ENCODE assay signal across 7 mouse cellular contexts in genomic region chr7:4795767-4796433, GRCm38 (mm10). TPM values are rescaled to one million over a fixed set of nuclear protein-coding genes. Genes with fewer than 3 reads are reported as not detected.
DNase-seq lines count a peak whose midpoint lies in the region; ATAC-seq and TF ChIP-seq lines count a peak whose summit lies in the region.

No protein-coding gene starts in this region.

- DNase-seq in layer of hippocampus, adult 9-11 months = peak; percentile 31
- no peak for DNase-seq in layer of hippocampus, adult 8-10 months (ENCODE audit: low spot score in 2 of 2)
- no peak for DNase-seq in CH12.LX (ENCODE audit: extremely low read depth)
- DNase-seq in ZHBTc4 (ENCODE audit: low read depth, low spot score) = peak; percentile 80
- peak; percentile 44 for DNase-seq in lung, postnatal 10 days
- DNase-seq in right cerebral cortex, postnatal 36 days (ENCODE audit: low spot score in 2 of 2) = no peak

- in situ Hi-C loops in CH12.LX (cut with MboI; ENCODE audit: low pct_ligation_motif_present, low pct_unique_long_range_greater_than_20kb, low sequenced_read_pairs) = no loop called here

- H3K9me3 ChIP-seq in CH12.LX (replicated peaks; ENCODE audit: low read length) = no peaks in the 10 kb centered on the region
- H3K9me3 ChIP-seq in heart, embryonic 12.5 days (replicated peaks) = no peaks in the 10 kb centered on the region

- peaks cover 5 to 26% of the 10 kb centered on the region in 2 experiments; a peak in 2 of 4 replicates for H3K4me1 ChIP-seq in CH12.LX (ENCODE audit: control insufficient read depth in 1 of 2, insufficient read depth in 2 of 2)
- H3K4me1 ChIP-seq in heart, embryonic 12.5 days (replicated peaks) = peaks cover 13% of the 10 kb centered on the region

- no peak overlapping the region for H3K4me2 ChIP-seq in CH12.LX (ENCODE audit: insufficient read depth, low read depth, poor library complexity, severe bottlenecking)
- H3K4me2 ChIP-seq in heart, embryonic 12.5 days = no peak overlapping the region

- peak; percentile 24 for TF ChIP-seq RAD21 in CH12.LX (IDR thresholded peaks at IDR 0.05; ENCODE audit: low read depth, low read length)

- WGBS in heart, embryonic 12.5 days = 75% methylated on average over 7 of the region's 7 CpGs

- no peak overlapping the region for H3K4me3 ChIP-seq in CH12.LX (replicated peaks in 1 of 3; ENCODE audit: low read depth in 2 of 3, low read length in 2 of 3, poor library complexity in 1 of 3)
- no peak overlapping the region for H3K4me3 ChIP-seq in heart, embryonic 12.5 days

- H3K79me2 ChIP-seq in CH12.LX (replicated peaks; ENCODE audit: control insufficient read depth, extremely low read depth, insufficient read depth, poor library complexity, severe bottlenecking) = peaks cover 24% of the 10 kb centered on the region

- H3K36me3 ChIP-seq in CH12.LX (replicated peaks in 1 of 2; ENCODE audit: control insufficient read depth in 1 of 2, insufficient read depth in 1 of 2, low read length in 1 of 2) = peaks cover 39 to 55% of the 10 kb centered on the region in 2 experiments
- H3K36me3 ChIP-seq in heart, embryonic 12.5 days = peaks cover 43% of the 10 kb centered on the region

- no peaks in the 10 kb centered on the region for H3K27me3 ChIP-seq in CH12.LX (replicated peaks)
- H3K27me3 ChIP-seq in heart, embryonic 12.5 days (replicated peaks) = no peaks in the 10 kb centered on the region

- no peak overlapping the region for H3K27ac ChIP-seq in CH12.LX (ENCODE audit: insufficient read depth, low read depth)
- H3K27ac ChIP-seq in heart, embryonic 12.5 days (ENCODE audit: poor library complexity, severe bottlenecking) = no peak overlapping the region

- no peak for ATAC-seq in heart, embryonic 12.5 days (ENCODE audit: insufficient number of reproducible peaks, low FRiP score)

- dilution Hi-C loops in CH12.LX (cut with MboI; ENCODE audit: extremely low pct_ligation_motif_present, extremely low pct_unique_long_range_greater_than_20kb, low sequenced_read_pairs) = no loop called here

- peak; percentile 49 to 58 for TF ChIP-seq CTCF in CH12.LX (conservative IDR thresholded peaks at IDR 0.05 in 1 of 2, IDR thresholded peaks at IDR 0.05 in 1 of 2; ENCODE audit: low read depth in 2 of 2, low read length in 2 of 2)

- no peak overlapping the region for H3K9ac ChIP-seq in CH12.LX (ENCODE audit: insufficient read depth, low read depth)
- H3K9ac ChIP-seq in heart, embryonic 12.5 days = 0 out of 2 replicates have a peak overlapping the region, but pooled peaks have one; percentile 30

- peak; percentile 61; the same call in 1 of the 2 replicates for TF ChIP-seq POLR2A in CH12.LX (IDR thresholded peaks at IDR 0.05; ENCODE audit: low read depth, low read length)

- no peak for TF ChIP-seq EP300 in CH12.LX (IDR thresholded peaks at IDR 0.05; ENCODE audit: low read length)

TF ChIP-seq in CH12.LX, 34 proteins besides CTCF, POLR2A, EP300 and RAD21:
- 0 out of 2 replicates have a peak, but pooled peaks have one; percentile 14 for TF ChIP-seq IRF4 (IDR thresholded peaks at IDR 0.05; ENCODE audit: low read depth, low read length)
- TF ChIP-seq MAZ (IDR thresholded peaks at IDR 0.05; ENCODE audit: low read depth, low read length) = 0 out of 2 replicates have a peak, but pooled peaks have one; percentile 42
- TF ChIP-seq ZC3H11A (IDR thresholded peaks at IDR 0.05; ENCODE audit: low read depth, low read length) = no peak
- TF ChIP-seq SMC3 (IDR thresholded peaks at IDR 0.05; ENCODE audit: low read depth, low read length) = peak; percentile 44
- TF ChIP-seq CHD2 (IDR thresholded peaks at IDR 0.05; ENCODE audit: low read length) = 0 out of 2 replicates have a peak, but pooled peaks have one; percentile 13
- TF ChIP-seq RCOR1 (conservative IDR thresholded peaks at IDR 0.05; ENCODE audit: low read depth, low read length) = 0 out of 2 replicates have a peak, but pooled peaks have one; percentile 19
- TF ChIP-seq TBP (conservative IDR thresholded peaks at IDR 0.05; ENCODE audit: low read depth, low read length) = no peak
- TF ChIP-seq ZNF384 (IDR thresholded peaks at IDR 0.05; ENCODE audit: low read depth, low read length) = no peak
- TF ChIP-seq SIN3A (IDR thresholded peaks at IDR 0.05; ENCODE audit: low read length) = no peak
- TF ChIP-seq MAX (IDR thresholded peaks at IDR 0.05; ENCODE audit: low read length) = no peak
- no peak for TF ChIP-seq BHLHE40 (IDR thresholded peaks at IDR 0.05; ENCODE audit: low read depth, low read length)
- no peak for TF ChIP-seq NELFE (IDR thresholded peaks at IDR 0.05; ENCODE audit: low read depth, low read length)
- TF ChIP-seq TCF12 (IDR thresholded peaks at IDR 0.05; ENCODE audit: low read depth, low read length) = 0 out of 2 replicates have a peak, but pooled peaks have one; percentile 10
- TF ChIP-seq GABPA (IDR thresholded peaks at IDR 0.05; ENCODE audit: insufficient replicate concordance, low read depth, low read length) = no peak
- TF ChIP-seq HCFC1 (IDR thresholded peaks at IDR 0.05; ENCODE audit: low read depth, low read length) = no peak
- no peak for TF ChIP-seq PAX5 (IDR thresholded peaks at IDR 0.05; ENCODE audit: low read length)
- no peak for TF ChIP-seq JUND (conservative IDR thresholded peaks at IDR 0.05; ENCODE audit: low read depth, low read length)
- TF ChIP-seq ZMIZ1 (IDR thresholded peaks at IDR 0.05; ENCODE audit: low read depth, low read length) = peak; percentile 22; the same call in 1 of the 2 replicates
- TF ChIP-seq UBTF (IDR thresholded peaks at IDR 0.05; ENCODE audit: low read depth, low read length) = no peak
- TF ChIP-seq ZKSCAN1 (IDR thresholded peaks at IDR 0.05; ENCODE audit: borderline replicate concordance, low read depth, low read length) = no peak
- TF ChIP-seq USF2 (conservative IDR thresholded peaks at IDR 0.05; ENCODE audit: low read depth, low read length) = no peak
- no peak for TF ChIP-seq ELF1 (IDR thresholded peaks at IDR 0.05; ENCODE audit: low read depth, low read length)
- TF ChIP-seq MEF2A (IDR thresholded peaks at IDR 0.05; ENCODE audit: borderline replicate concordance, low read depth, low read length) = 0 out of 2 replicates have a peak, but pooled peaks have one; percentile 12
- no peak for TF ChIP-seq E2F4 (IDR thresholded peaks at IDR 0.05; ENCODE audit: insufficient replicate concordance, low read depth, low read length)
- TF ChIP-seq ETS1 (conservative IDR thresholded peaks at IDR 0.05; ENCODE audit: low read depth, low read length) = no peak
- TF ChIP-seq NRF1 (IDR thresholded peaks at IDR 0.05; ENCODE audit: low read depth, low read length) = no peak
- TF ChIP-seq USF1 (IDR thresholded peaks at IDR 0.05; ENCODE audit: low read depth, low read length) = no peak
- TF ChIP-seq KAT2A (IDR thresholded peaks at IDR 0.05; ENCODE audit: insufficient replicate concordance, low read length) = no peak
- no peak for TF ChIP-seq MAFK (IDR thresholded peaks at IDR 0.05; ENCODE audit: insufficient replicate concordance, low read length)
- peak; percentile 59; the same call in 1 of the 2 replicates for TF ChIP-seq MYC (IDR thresholded peaks at IDR 0.05; ENCODE audit: low read depth, low read length)
- TF ChIP-seq CHD1 (IDR thresholded peaks at IDR 0.05; ENCODE audit: low read depth, low read length) = no peak
- TF ChIP-seq POLR2AphosphoS2 (IDR thresholded peaks at IDR 0.05; ENCODE audit: low read depth, low read length) = peak; percentile 94
- TF ChIP-seq JUN (IDR thresholded peaks at IDR 0.05; ENCODE audit: insufficient read depth, low read depth, low read length) = no peak
- peak; percentile 11; the same call in 1 of the 2 replicates for TF ChIP-seq MXI1 (IDR thresholded peaks at IDR 0.05; ENCODE audit: low read depth, low read length)

RNA-seq across cellular contexts. Expression of gene Rpl28, which starts 3.2 kb away (rescaled TPM):
- total RNA-seq in layer of hippocampus, adult 8-10 months (2022) = 100 to 1,000 TPM; 350 to 553 (median 418) TPM
- total RNA-seq in CH12.LX (2012; rRNA removed) = 2,147 and 2,603 TPM in 2 replicates
- total RNA-seq in CH12.LX (2014; rRNA removed) = 236 and 269 TPM in 2 replicates
- 526 and 605 TPM in 2 replicates for polyA plus RNA-seq in CH12.LX (2012; ENCODE audit: insufficient read length, low read depth)
- 279 and 284 TPM in 2 replicates for polyA plus RNA-seq in heart, embryonic 12.5 days (2016; fragmentation: Nextera tagmentation; extraction: Ambion mirVana)

RNA-seq across cellular contexts. Expression of gene Tmem238, which starts 6.4 kb away (rescaled TPM):
- 1 to 10 TPM; 1.2 to 3.7 (median 2.0) TPM for total RNA-seq in layer of hippocampus, adult 8-10 months (2022)
- total RNA-seq in CH12.LX (2012; rRNA removed) = 12.3 and 17.7 TPM in 2 replicates
- total RNA-seq in CH12.LX (2014; rRNA removed) = 4.3 and 5.5 TPM in 2 replicates
- polyA plus RNA-seq in CH12.LX (2012; ENCODE audit: insufficient read length, low read depth) = 9.8 and 10.7 TPM in 2 replicates
- 4.6 and 4.8 TPM in 2 replicates for polyA plus RNA-seq in heart, embryonic 12.5 days (2016; fragmentation: Nextera tagmentation; extraction: Ambion mirVana)

RNA-seq across cellular contexts. Expression of gene Tmem190, which starts 13.2 kb away (rescaled TPM):
- not detected for total RNA-seq in layer of hippocampus, adult 8-10 months (2022)
- not detected in 2 replicates for total RNA-seq in CH12.LX (2012; rRNA removed)
- not detected in 2 replicates for total RNA-seq in CH12.LX (2014; rRNA removed)
- 0.68 TPM in 1 of 2 replicates, not detected in the other for polyA plus RNA-seq in CH12.LX (2012; ENCODE audit: insufficient read length, low read depth)
- not detected in 2 replicates for polyA plus RNA-seq in heart, embryonic 12.5 days (2016; fragmentation: Nextera tagmentation; extraction: Ambion mirVana)

RNA-seq across cellular contexts. Expression of gene Il11, which starts 13.2 kb away (rescaled TPM):
- under 1 TPM; 0.31 to 0.43 (median 0.37) TPM for total RNA-seq in layer of hippocampus, adult 8-10 months (2022)
- total RNA-seq in CH12.LX (2012; rRNA removed) = 0.17 TPM in 1 of 2 replicates, not detected in the other
- total RNA-seq in CH12.LX (2014; rRNA removed) = not detected in 2 replicates
- polyA plus RNA-seq in CH12.LX (2012; ENCODE audit: insufficient read length, low read depth) = not detected in 2 replicates
- polyA plus RNA-seq in heart, embryonic 12.5 days (2016; fragmentation: Nextera tagmentation; extraction: Ambion mirVana) = 0.28 TPM in 1 of 2 replicates, not detected in the other

RNA-seq across cellular contexts. Expression of gene Ube2s, which starts 16.5 kb away (rescaled TPM):
- 100 to 1,000 TPM; 113 to 119 (median 116) TPM for total RNA-seq in layer of hippocampus, adult 8-10 months (2022)
- total RNA-seq in CH12.LX (2012; rRNA removed) (238 and 304 TPM in 2 replicates), CH12.LX (2014; rRNA removed) (707 and 825 TPM in 2 replicates)
- 392 and 452 TPM in 2 replicates for polyA plus RNA-seq in CH12.LX (2012; ENCODE audit: insufficient read length, low read depth)
- polyA plus RNA-seq in heart, embryonic 12.5 days (2016; fragmentation: Nextera tagmentation; extraction: Ambion mirVana) = 344 and 363 TPM in 2 replicates

Comparison
In these comparisons a context has a peak if more than half of its experiments do, and no peak if none do; other contexts are left out.
1. DNase-seq: peak in layer of hippocampus, adult 9-11 months (single experiment), ZHBTc4 (single experiment) and lung, postnatal 10 days (single experiment); none in layer of hippocampus, adult 8-10 months (0 of 2), CH12.LX (single experiment) and right cerebral cortex, postnatal 36 days (0 of 2).